Mouse (Mus musculus): ENCODE results near the gene Luc7l3.

DNA sequence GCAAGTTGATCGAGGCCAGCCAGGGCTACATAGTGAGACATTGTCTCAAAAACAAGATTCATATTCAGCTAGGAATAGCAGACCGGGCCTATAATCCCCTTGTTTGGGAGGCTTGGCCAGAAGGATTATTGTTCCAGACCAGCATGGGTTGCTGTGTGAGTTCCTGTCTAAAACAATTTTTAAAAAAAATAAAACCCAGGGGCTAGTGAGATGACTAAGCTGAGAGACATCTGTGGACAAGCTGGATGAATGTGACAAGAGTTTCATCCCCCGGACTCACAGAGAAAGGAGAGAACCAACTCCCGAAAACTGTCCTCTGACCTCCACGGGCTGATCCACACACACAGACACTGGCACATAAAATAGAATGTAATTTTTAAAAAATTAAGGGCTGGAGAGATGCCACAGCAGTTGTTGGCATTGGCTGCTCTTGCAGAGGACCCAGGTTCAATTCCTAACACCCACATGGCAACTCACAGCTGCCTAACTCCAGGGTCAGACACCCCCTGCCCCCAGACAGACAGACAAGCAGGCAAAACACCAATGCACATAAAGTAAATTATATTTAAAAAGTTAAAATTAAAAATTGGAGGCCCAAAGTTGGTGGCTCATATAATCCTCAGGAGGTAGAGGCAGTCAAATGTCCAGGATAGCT is 1.6 kb upstream of the Luc7l3 start:
- TF ChIP-seq CTCF (IDR thresholded peaks at IDR 0.05; ENCODE audit: low read depth) (no peak), EP300 (IDR thresholded peaks at IDR 0.05; ENCODE audit: low read depth) (no peak)

Measured in liver, postnatal 0 days (tissue).